Mouse (Mus musculus) heart, embryonic 10.5 days (tissue): ENCODE measurements around the gene Wfdc10. TPM values are rescaled to one million over a fixed set of nuclear protein-coding genes. Genes with fewer than 3 reads are reported as not detected.

ENCODE experiments used
- polyA plus RNA-seq: library from polyadenylated mRNA; unstranded; fragments of >200 nt; fragmentation: Nextera tagmentation; extraction: Ambion mirVana; gene quantifications from 2 replicates; pipeline ENCODE4 v1.2.1, GENCODE M21; 2016

Gene Wfdc10
- polyA plus RNA-seq, 1 experiment from 2014 or later = not detected

Other genes starting within 250 kb of the Wfdc10 start
- gene Sdc4, start 212.2 kb upstream of the Wfdc10 start, polyA plus RNA-seq = 37.3 and 37.8 TPM in 2 replicates
- gene Sys1, start 199.1 kb upstream of the Wfdc10 start, polyA plus RNA-seq = 41.2 and 52.5 TPM in 2 replicates
- gene Gm20458, start 195.1 kb upstream of the Wfdc10 start, polyA plus RNA-seq = 10.3 and 11.7 TPM in 2 replicates
- not detected in 2 replicates for gene Trp53tg5, start 182.3 kb upstream of the Wfdc10 start, polyA plus RNA-seq
- gene Dbndd2, start 169.9 kb upstream of the Wfdc10 start, polyA plus RNA-seq = 7.4 and 16.5 TPM in 2 replicates
- gene Pigt, start 158.5 kb upstream of the Wfdc10 start, polyA plus RNA-seq = 51.0 and 59.1 TPM in 2 replicates
- gene Wfdc2, start 93.6 kb upstream of the Wfdc10 start, polyA plus RNA-seq = 11.1 and 28.0 TPM in 2 replicates
- gene Spint3, start 82.6 kb upstream of the Wfdc10 start, polyA plus RNA-seq = not detected in 2 replicates
- gene Wfdc6a, start 70.6 kb upstream of the Wfdc10 start, polyA plus RNA-seq = not detected in 2 replicates
- gene Eppin, start 62.5 kb upstream of the Wfdc10 start, polyA plus RNA-seq = not detected in 2 replicates
- gene Wfdc6b, start 42.5 kb upstream of the Wfdc10 start, polyA plus RNA-seq = not detected in 2 replicates
- not detected in 2 replicates for gene Wfdc8, start 42.4 kb upstream of the Wfdc10 start, polyA plus RNA-seq
- gene Wfdc16, start 17.2 kb upstream of the Wfdc10 start, polyA plus RNA-seq = not detected in 2 replicates
- not detected in 2 replicates for gene Wfdc9, start 537 bp downstream of the Wfdc10 start, polyA plus RNA-seq
- gene Wfdc11, start 18.0 kb downstream of the Wfdc10 start, polyA plus RNA-seq = not detected in 2 replicates
- not detected in 2 replicates for gene Wfdc13, start 29.1 kb downstream of the Wfdc10 start, polyA plus RNA-seq
- gene Spint4, start 42.5 kb downstream of the Wfdc10 start, polyA plus RNA-seq = not detected in 2 replicates
- not detected in 2 replicates for gene Spint5, start 59.3 kb downstream of the Wfdc10 start, polyA plus RNA-seq
- gene Wfdc3, start 89.9 kb downstream of the Wfdc10 start, polyA plus RNA-seq = 0.43 and 0.49 TPM in 2 replicates
- gene Dnttip1, start 89.9 kb downstream of the Wfdc10 start, polyA plus RNA-seq = 60.3 and 76.6 TPM in 2 replicates
- gene Ube2c, start 113.9 kb downstream of the Wfdc10 start, polyA plus RNA-seq = 496 and 550 TPM in 2 replicates
- gene Tnnc2, start 123.9 kb downstream of the Wfdc10 start, polyA plus RNA-seq = 0.67 TPM in 1 of 2 replicates, not detected in the other
- 19.1 and 29.5 TPM in 2 replicates for gene Snx21, start 129.8 kb downstream of the Wfdc10 start, polyA plus RNA-seq
- 17.8 and 21.5 TPM in 2 replicates for gene Acot8, start 148.8 kb downstream of the Wfdc10 start, polyA plus RNA-seq
- gene Zswim3, start 149.1 kb downstream of the Wfdc10 start, polyA plus RNA-seq = 7.7 and 9.7 TPM in 2 replicates
- 13.7 and 14.3 TPM in 2 replicates for gene Zswim1, start 166.6 kb downstream of the Wfdc10 start, polyA plus RNA-seq
- gene Spata25, start 172.5 kb downstream of the Wfdc10 start, polyA plus RNA-seq = 0.38 TPM in 1 of 2 replicates, not detected in the other
- 138 and 149 TPM in 2 replicates for gene Ctsa, start 176.8 kb downstream of the Wfdc10 start, polyA plus RNA-seq
- 28.2 and 55.0 TPM in 2 replicates for gene Neurl2, start 177.4 kb downstream of the Wfdc10 start, polyA plus RNA-seq
- 8.1 and 12.6 TPM in 2 replicates for gene Pltp, start 201.7 kb downstream of the Wfdc10 start, polyA plus RNA-seq
- 57.9 and 61.5 TPM in 2 replicates for gene Pcif1, start 223.3 kb downstream of the Wfdc10 start, polyA plus RNA-seq